Mouse (Mus musculus): Measurements from ENCODE around the gene Rnf114. TPM values are rescaled to one million over a fixed set of nuclear protein-coding genes. Genes with fewer than 3 reads are reported as not detected.

The Rnf114 gene
- total RNA-seq, 2 experiments from 2014 or later: 36.3 to 61.7 TPM

GRCm38 (mm10) chr2:167502554-167503252 lies 10.3 kb downstream of the Rnf114 start:
- ATAC-seq (ENCODE audit: poor library complexity, severe bottlenecking): peak; percentile 56

- peak; percentile 78 for ATAC-seq (ENCODE audit: poor library complexity, severe bottlenecking)
Measured at GRCm38 (mm10) chr2:167503253-167503895, 10.9 kb downstream of the Rnf114 start.

- ATAC-seq (ENCODE audit: poor library complexity, severe bottlenecking): peak; percentile 23
Measured at GRCm38 (mm10) chr2:167503896-167504349, 11.5 kb downstream of the Rnf114 start.

GRCm38 (mm10) chr2:167505127-167505526 lies 12.7 kb downstream of the Rnf114 start:
- ATAC-seq (ENCODE audit: poor library complexity, severe bottlenecking): peak; percentile 55

GRCm38 (mm10) chr2:167506546-167507260 lies 14.3 kb downstream of the Rnf114 start:
- no peak for ATAC-seq (ENCODE audit: poor library complexity, severe bottlenecking)

GRCm38 (mm10) chr2:167507719-167508385 lies 15.4 kb downstream of the Rnf114 start:
- ATAC-seq (ENCODE audit: poor library complexity, severe bottlenecking): no peak

GRCm38 (mm10) chr2:167508569-167508968 lies 16.1 kb downstream of the Rnf114 start:
- ATAC-seq (ENCODE audit: poor library complexity, severe bottlenecking): no peak

GRCm38 (mm10) chr2:167510485-167510884 lies 18.0 kb downstream of the Rnf114 start:
- ATAC-seq (ENCODE audit: poor library complexity, severe bottlenecking): no peak

- ATAC-seq (ENCODE audit: poor library complexity, severe bottlenecking): no peak
Measured at GRCm38 (mm10) chr2:167512365-167512764, 19.9 kb downstream of the Rnf114 start.

GRCm38 (mm10) chr2:167512970-167513369 lies 20.5 kb downstream of the Rnf114 start:
- ATAC-seq (ENCODE audit: poor library complexity, severe bottlenecking): 0 out of 2 replicates have a peak, but pooled peaks have one; percentile 33

- no peak for ATAC-seq (ENCODE audit: poor library complexity, severe bottlenecking)
Measured at GRCm38 (mm10) chr2:167514641-167515040, 22.2 kb downstream of the Rnf114 start.

- ATAC-seq (ENCODE audit: poor library complexity, severe bottlenecking): no peak
Measured at GRCm38 (mm10) chr2:167515688-167516087, 23.2 kb downstream of the Rnf114 start.

- ATAC-seq (ENCODE audit: poor library complexity, severe bottlenecking): peak; percentile 33; the same call in 1 of the 2 replicates
Measured at GRCm38 (mm10) chr2:167519606-167520252, 27.3 kb downstream of the Rnf114 start.

GRCm38 (mm10) chr2:167528278-167528677 lies 35.8 kb downstream of the Rnf114 start:
- ATAC-seq (ENCODE audit: poor library complexity, severe bottlenecking): no peak

GRCm38 (mm10) chr2:167529935-167530513 lies 37.6 kb downstream of the Rnf114 start:
- ATAC-seq (ENCODE audit: poor library complexity, severe bottlenecking): no peak

GRCm38 (mm10) chr2:167530536-167530935 lies 38.1 kb downstream of the Rnf114 start:
- no peak for ATAC-seq (ENCODE audit: poor library complexity, severe bottlenecking)

- peak; percentile 84 for ATAC-seq (ENCODE audit: poor library complexity, severe bottlenecking)
Measured at GRCm38 (mm10) chr2:167532131-167532530, 39.7 kb downstream of the Rnf114 start.

GRCm38 (mm10) chr2:167533880-167534279 lies 41.4 kb downstream of the Rnf114 start:
- ATAC-seq (ENCODE audit: poor library complexity, severe bottlenecking): no peak

GRCm38 (mm10) chr2:167536320-167536945 lies 44.0 kb downstream of the Rnf114 start:
- no peak for ATAC-seq (ENCODE audit: poor library complexity, severe bottlenecking)
